Mouse (Mus musculus): Measurements from ENCODE around the gene Baz1a. TPM values are rescaled to one million over a fixed set of nuclear protein-coding genes. Genes with fewer than 3 reads are reported as not detected.

The Baz1a gene
- polyA plus RNA-seq, 1 experiment from 2014 or later, result 17.5 TPM

- peaks cover 2% of the 10 kb centered on the region; the same call in 1 of the 2 replicates for H3K4me1 ChIP-seq (ENCODE audit: insufficient read depth, low read depth, low read length)
- WGBS, result under 1% methylated on average over 39 of the region's 60 CpGs
These were observed 28.0 kb downstream of the Baz1a start, which contains the start of gene Gm20403 for GRCm38 (mm10) chr12:54986052-54986717. Gm20403 (minus strand) TSS chr12:54986529.

GRCm38 (mm10) chr12:54985257-54986051 is 28.7 kb downstream of the Baz1a start:
- Histone ChIP-seq H3K27ac (ENCODE audit: low read length) (peak overlapping the region; percentile 92), H3K36me3 (ENCODE audit: insufficient read depth, low read length) (0 out of 2 replicates have a peak, but pooled peaks cover 3% of the 10 kb centered on the region), H3K9ac (replicated peaks; ENCODE audit: low read depth) (peak overlapping the region; percentile 82), H3K4me3 (ENCODE audit: low read depth, low read length) (peak overlapping the region; percentile 89), H3K4me2 (replicated peaks; ENCODE audit: low read depth, low read length) (peak overlapping the region; percentile 88), H3K4me1 (ENCODE audit: insufficient read depth, low read depth, low read length) (peaks cover 2% of the 10 kb centered on the region; the same call in 1 of the 2 replicates), H3K27me3 (replicated peaks; ENCODE audit: insufficient read depth, low read length) (no peaks in the 10 kb centered on the region), H3K9me3 (ENCODE audit: low read length) (no peaks in the 10 kb centered on the region)
- TF ChIP-seq CTCF (IDR thresholded peaks at IDR 0.05), result peak; percentile 14; the same call in 1 of the 2 replicates
- no peak for TF ChIP-seq EP300 (IDR thresholded peaks at IDR 0.05)
- peak; percentile 69 for DNase-seq (ENCODE audit: low spot score)
- ATAC-seq, result peak; percentile 67
- 1% methylated on average over 82 of the region's 117 CpGs for WGBS

More at GRCm38 (mm10) chr12:54986052-54986717, 28.0 kb downstream of the Baz1a start, which contains the start of gene Gm20403:
- Histone ChIP-seq H3K4me2 (replicated peaks; ENCODE audit: low read depth, low read length) (peak within 1 kb of the TSS; percentile 88), H3K27me3 (replicated peaks; ENCODE audit: insufficient read depth, low read length) (no peaks in the 10 kb centered on the region), H3K9me3 (ENCODE audit: low read length) (no peaks in the 10 kb centered on the region), H3K9ac (replicated peaks; ENCODE audit: low read depth) (peak within 1 kb of the TSS; percentile 82), H3K27ac (ENCODE audit: low read length) (peak within 1 kb of the TSS; percentile 92), H3K36me3 (ENCODE audit: insufficient read depth, low read length) (no peaks in the 10 kb centered on the region), H3K4me3 (ENCODE audit: low read depth, low read length) (peak within 1 kb of the TSS; percentile 89)
- DNase-seq (ENCODE audit: low spot score), result peak; percentile 94
- ATAC-seq, result peak; percentile 70
- no peak for TF ChIP-seq CTCF (IDR thresholded peaks at IDR 0.05)
- TF ChIP-seq EP300 (IDR thresholded peaks at IDR 0.05), result no peak

- ATAC-seq (peak; percentile 79), DNase-seq (ENCODE audit: low spot score) (peak; percentile 79)
- under 1% methylated on average over 29 of the region's 42 CpGs for WGBS
These were observed 29.4 kb downstream of the Baz1a start for GRCm38 (mm10) chr12:54984701-54985256.

GRCm38 (mm10) chr12:54982935-54983715 is 31.0 kb downstream of the Baz1a start:
- no peak for DNase-seq (ENCODE audit: low spot score)
- no peaks in the 10 kb centered on the region for H3K9me3 ChIP-seq (ENCODE audit: low read length)

More at GRCm38 (mm10) chr12:54984701-54985256, 29.4 kb downstream of the Baz1a start:
- Histone ChIP-seq H3K9me3 (ENCODE audit: low read length) (no peaks in the 10 kb centered on the region), H3K4me2 (replicated peaks; ENCODE audit: low read depth, low read length) (peak overlapping the region; percentile 88), H3K4me3 (ENCODE audit: low read depth, low read length) (peak overlapping the region; percentile 89), H3K27me3 (replicated peaks; ENCODE audit: insufficient read depth, low read length) (no peaks in the 10 kb centered on the region), H3K9ac (replicated peaks; ENCODE audit: low read depth) (peak overlapping the region; percentile 82), H3K27ac (ENCODE audit: low read length) (peak overlapping the region; percentile 92), H3K36me3 (ENCODE audit: insufficient read depth, low read length) (0 out of 2 replicates have a peak, but pooled peaks cover 3% of the 10 kb centered on the region), H3K4me1 (ENCODE audit: insufficient read depth, low read depth, low read length) (peaks cover 2% of the 10 kb centered on the region; the same call in 1 of the 2 replicates)
- TF ChIP-seq CTCF (IDR thresholded peaks at IDR 0.05), result no peak
- no peak for TF ChIP-seq EP300 (IDR thresholded peaks at IDR 0.05)

GRCm38 (mm10) chr12:54981962-54982361 is 32.2 kb downstream of the Baz1a start:
- TF ChIP-seq EP300 (IDR thresholded peaks at IDR 0.05) (no peak), CTCF (IDR thresholded peaks at IDR 0.05) (no peak)
- Histone ChIP-seq H3K4me2 (replicated peaks; ENCODE audit: low read depth, low read length) (no peak overlapping the region), H3K4me1 (ENCODE audit: insufficient read depth, low read depth, low read length) (peaks cover 2% of the 10 kb centered on the region; the same call in 1 of the 2 replicates), H3K9ac (replicated peaks; ENCODE audit: low read depth) (no peak overlapping the region), H3K9me3 (ENCODE audit: low read length) (no peaks in the 10 kb centered on the region), H3K4me3 (ENCODE audit: low read depth, low read length) (no peak overlapping the region), H3K27ac (ENCODE audit: low read length) (no peak overlapping the region), H3K36me3 (ENCODE audit: insufficient read depth, low read length) (0 out of 2 replicates have a peak, but pooled peaks cover 3% of the 10 kb centered on the region), H3K27me3 (replicated peaks; ENCODE audit: insufficient read depth, low read length) (no peaks in the 10 kb centered on the region)
- DNase-seq (ENCODE audit: low spot score) (no peak), ATAC-seq (no peak)
- 89% methylated on average over 6 of the region's 6 CpGs for WGBS

More at GRCm38 (mm10) chr12:54982935-54983715, 31.0 kb downstream of the Baz1a start:
- TF ChIP-seq CTCF (IDR thresholded peaks at IDR 0.05) (no peak), EP300 (IDR thresholded peaks at IDR 0.05) (no peak)
- 82% methylated on average over 7 of the region's 7 CpGs for WGBS
- Histone ChIP-seq H3K4me1 (ENCODE audit: insufficient read depth, low read depth, low read length) (peaks cover 2% of the 10 kb centered on the region; the same call in 1 of the 2 replicates), H3K27me3 (replicated peaks; ENCODE audit: insufficient read depth, low read length) (no peaks in the 10 kb centered on the region), H3K4me2 (replicated peaks; ENCODE audit: low read depth, low read length) (no peak overlapping the region), H3K36me3 (ENCODE audit: insufficient read depth, low read length) (0 out of 2 replicates have a peak, but pooled peaks cover 3% of the 10 kb centered on the region), H3K9ac (replicated peaks; ENCODE audit: low read depth) (no peak overlapping the region), H3K27ac (ENCODE audit: low read length) (no peak overlapping the region), H3K4me3 (ENCODE audit: low read depth, low read length) (no peak overlapping the region)
- no peak for ATAC-seq

All from lung, postnatal 0 days (tissue).